ENCODE assay signal across 19 mouse cellular contexts in the genomic region with DNA sequence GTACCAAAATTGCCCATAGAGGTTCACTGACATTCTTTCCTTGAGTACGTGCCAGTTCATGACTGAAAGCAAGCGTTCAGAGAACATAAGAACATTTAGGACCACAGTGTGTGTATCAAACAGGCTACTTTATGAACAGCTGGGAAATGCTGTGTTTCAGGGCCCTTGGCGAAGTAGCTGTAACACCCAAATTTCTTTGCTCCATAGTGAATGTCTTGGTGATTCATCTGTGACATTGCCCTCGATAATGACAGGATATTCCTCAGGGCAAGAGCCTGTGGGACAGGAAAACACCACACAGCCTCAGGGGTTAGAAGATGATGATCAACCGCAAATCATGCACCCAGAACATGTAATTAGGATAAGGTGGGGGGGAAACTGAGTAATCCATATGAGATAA.
DNase-seq lines count a peak whose midpoint lies in the region; ATAC-seq and TF ChIP-seq lines count a peak whose summit lies in the region.
"Had no signal": no experiment of that assay in that cellular context is flagged by ENCODE, and none has a peak within 500 bp of the region (broad histone marks: within the 10 kb centered on the region; RNA-seq: fewer than 3 reads in every experiment).

No protein-coding gene starts in this region.

- ATAC-seq in lung, embryonic 16.5 days (ENCODE audit: low read depth), result peak; percentile 82
- ATAC-seq: hindbrain, embryonic 16.5 days had no signal

- WGBS in lung, embryonic 16.5 days, result 31% methylated on average over 5 of the region's 5 CpGs
- WGBS in lung, adult 2 months, result 71% methylated on average over 5 of the region's 5 CpGs

- H3K27me3 ChIP-seq in lung, embryonic 16.5 days (ENCODE audit: control insufficient read depth, insufficient read depth, low read depth, low read length), result no peaks in the 10 kb centered on the region
- H3K27me3 ChIP-seq: embryonic facial prominence, embryonic 15.5 days; forebrain, embryonic 12.5 days; heart, embryonic 12.5 days; midbrain, embryonic 12.5 days; neural tube, embryonic 15.5 days had no signal

- peak; percentile 87 for DNase-seq in heart, adult 11 months
- no peak for DNase-seq in heart, postnatal 4 days
- no peak for DNase-seq in lung, adult 2 months
- peak; percentile 9 to 12 for DNase-seq in adrenal gland, postnatal 36 days
- DNase-seq in cerebellum, adult 18-20 months, result no peak
- no peak for DNase-seq in urinary bladder, postnatal 4 days (ENCODE audit: low spot score in 2 of 2)
- DNase-seq: cerebellum, postnatal 14 days; embryo, embryonic 11 days; gastrocnemius, postnatal 36 days; right cerebral cortex, postnatal 25 days; thymus, postnatal 4 days had no signal

- H3K9ac ChIP-seq in lung, embryonic 16.5 days (ENCODE audit: low read length), result no peak overlapping the region
- H3K9ac ChIP-seq: embryonic facial prominence, embryonic 15.5 days; forebrain, embryonic 12.5 days; heart, embryonic 12.5 days; liver, embryonic 14.5 days; midbrain, embryonic 12.5 days; neural tube, embryonic 15.5 days had no signal

- no peak overlapping the region for H3K4me2 ChIP-seq in lung, embryonic 16.5 days (ENCODE audit: low read depth, low read length)
- H3K4me2 ChIP-seq: embryonic facial prominence, embryonic 15.5 days; forebrain, embryonic 12.5 days; heart, embryonic 12.5 days; midbrain, embryonic 12.5 days; neural tube, embryonic 15.5 days had no signal

- no peaks in the 10 kb centered on the region for H3K9me3 ChIP-seq in lung, embryonic 16.5 days (ENCODE audit: control insufficient read depth, low read length)
- H3K9me3 ChIP-seq: embryonic facial prominence, embryonic 15.5 days; forebrain, embryonic 12.5 days; heart, embryonic 12.5 days; midbrain, embryonic 12.5 days; neural tube, embryonic 15.5 days had no signal

- peak overlapping the region; percentile 48 for H3K27ac ChIP-seq in lung, embryonic 16.5 days (ENCODE audit: low read length)
- H3K27ac ChIP-seq: embryonic facial prominence, embryonic 15.5 days; forebrain, embryonic 12.5 days; liver, embryonic 14.5 days; midbrain, embryonic 12.5 days; neural tube, embryonic 15.5 days had no signal

- H3K4me1 ChIP-seq in lung, embryonic 16.5 days (replicated peaks; ENCODE audit: control insufficient read depth, insufficient read depth, low read length), result peaks cover 24% of the 10 kb centered on the region
- H3K4me1 ChIP-seq in lung, adult 2 months (ENCODE audit: control insufficient read depth, insufficient read depth, low read length), result no peaks in the 10 kb centered on the region

- no peaks in the 10 kb centered on the region for H3K36me3 ChIP-seq in lung, embryonic 16.5 days (ENCODE audit: control insufficient read depth, insufficient read depth, low read length)
- H3K36me3 ChIP-seq: embryonic facial prominence, embryonic 15.5 days; forebrain, embryonic 12.5 days; heart, embryonic 12.5 days; midbrain, embryonic 12.5 days; neural tube, embryonic 15.5 days had no signal

- no peak for TF ChIP-seq CTCF in lung, adult 2 months (IDR thresholded peaks at IDR 0.05; ENCODE audit: insufficient read depth, low read length)

- H3K4me3 ChIP-seq in lung, embryonic 16.5 days (ENCODE audit: low read length), result no peak overlapping the region
- no peak overlapping the region for H3K4me3 ChIP-seq in lung, adult 2 months (replicated peaks; ENCODE audit: extremely low read depth, low read depth, low read length)
- H3K4me3 ChIP-seq: embryonic facial prominence, embryonic 15.5 days; forebrain, embryonic 12.5 days; heart, embryonic 12.5 days; midbrain, embryonic 12.5 days; neural tube, embryonic 15.5 days had no signal

- no peak for TF ChIP-seq POLR2A in lung, adult 2 months (IDR thresholded peaks at IDR 0.05; ENCODE audit: borderline replicate concordance, extremely low read depth, low read depth, low read length)

Comparison
In these comparisons a context has a peak if more than half of its experiments do, and no peak if none do; other contexts are left out.
1. DNase-seq: peak in heart, adult 11 months (single experiment) and adrenal gland, postnatal 36 days (2 of 2); none in heart, postnatal 4 days (single experiment), lung, adult 2 months (single experiment), cerebellum, adult 18-20 months (0 of 2) and urinary bladder, postnatal 4 days (0 of 2).